Mouse (Mus musculus) large intestine, adult 2 months (tissue): ENCODE data around the gene Trim10. TPM values are rescaled to one million over a fixed set of nuclear protein-coding genes. Genes with fewer than 3 reads are reported as not detected.

ENCODE experiments used
- DNase-seq: peaks from one replicate; pipeline ENCODE4 v3.0.0-alpha.2; 2012; ENCODE audit warnings: low read depth, low spot score
- WGBS: fragments of 180-500 bp; shearing (Covaris S2); methylation state at CpG from one replicate; pipeline ENCODE4 v1.1.7; 2018; 5-methylcytosine and 5-hydroxymethylcytosine counted together
- polyA plus RNA-seq: library from polyadenylated mRNA; depleted of rRNA; stranded (reverse); fragments of >200 nt; gene quantifications from 2 replicates; pipeline ENCODE4 v1.2.3, GENCODE M21; 2012; rRNA removed

Gene Trim10
- 0.12 and 0.24 TPM in 2 replicates for polyA plus RNA-seq

GRCm38 (mm10) chr17:36869284-36869954 lies at the start of gene Trim10:
Gene Trim10, plus strand, starts transcription at chr17:36869574.
- WGBS, result 77% methylated on average over 4 of the region's 4 CpGs
- DNase-seq, result no peak

- peak; percentile 35 for DNase-seq
Measured at GRCm38 (mm10) chr17:36824005-36824404, 45.4 kb upstream of the Trim10 start.

GRCm38 (mm10) chr17:36825525-36825924 lies 43.8 kb upstream of the Trim10 start:
- 12% methylated on average over 4 of the region's 4 CpGs for WGBS
- no peak for DNase-seq

- peak; percentile 75 for DNase-seq
- 1% methylated on average over 5 of the region's 5 CpGs for WGBS
Measured at GRCm38 (mm10) chr17:36826002-36826401, 43.4 kb upstream of the Trim10 start.

GRCm38 (mm10) chr17:36828488-36828887 lies 40.9 kb upstream of the Trim10 start:
- WGBS, result 85% methylated on average over 2 of the region's 2 CpGs
- no peak for DNase-seq

GRCm38 (mm10) chr17:36830470-36830869 lies 38.9 kb upstream of the Trim10 start:
- no peak for DNase-seq
- WGBS, result 71% methylated on average over 3 of the region's 3 CpGs

- no peak for DNase-seq
- 64% methylated on average over 4 of the region's 4 CpGs for WGBS
Measured at GRCm38 (mm10) chr17:36832694-36833093, 36.7 kb upstream of the Trim10 start.

- 18% methylated on average over 12 of the region's 12 CpGs for WGBS
- no peak for DNase-seq
Measured at GRCm38 (mm10) chr17:36835591-36836426, 33.6 kb upstream of the Trim10 start.

- WGBS, result 13% methylated on average over 3 of the region's 3 CpGs
- DNase-seq, result no peak
Measured at GRCm38 (mm10) chr17:36836427-36836812, 33.0 kb upstream of the Trim10 start.

GRCm38 (mm10) chr17:36836874-36837647 lies 32.3 kb upstream of the Trim10 start, which contains the start of gene Trim26:
Gene Trim26, plus strand, starts transcription at chr17:36837134.
- peak; percentile 99 for DNase-seq
- WGBS, result under 1% methylated on average over 58 of the region's 58 CpGs

- WGBS, result 82% methylated on average over 5 of the region's 5 CpGs
- no peak for DNase-seq
Measured at GRCm38 (mm10) chr17:36839001-36839400, 30.4 kb upstream of the Trim10 start.

- no peak for DNase-seq
- WGBS, result 82% methylated on average over 3 of the region's 3 CpGs
Measured at GRCm38 (mm10) chr17:36839931-36840330, 29.4 kb upstream of the Trim10 start.

GRCm38 (mm10) chr17:36840961-36841445 lies 28.4 kb upstream of the Trim10 start:
- no peak for DNase-seq

GRCm38 (mm10) chr17:36843696-36844095 lies 25.7 kb upstream of the Trim10 start:
- DNase-seq, result no peak
- 78% methylated on average over 7 of the region's 7 CpGs for WGBS

- no peak for DNase-seq
Measured at GRCm38 (mm10) chr17:36844286-36844719, 25.1 kb upstream of the Trim10 start.

- WGBS, result 46% methylated on average over 1 of the region's 1 CpGs
- DNase-seq, result no peak
Measured at GRCm38 (mm10) chr17:36844725-36845124, 24.6 kb upstream of the Trim10 start.

- no peak for DNase-seq
- 55% methylated on average over 5 of the region's 5 CpGs for WGBS
Measured at GRCm38 (mm10) chr17:36848911-36849310, 20.5 kb upstream of the Trim10 start.

GRCm38 (mm10) chr17:36849992-36850391 lies 19.4 kb upstream of the Trim10 start:
- no peak for DNase-seq
- 47% methylated on average over 2 of the region's 2 CpGs for WGBS

GRCm38 (mm10) chr17:36851200-36851599 lies 18.2 kb upstream of the Trim10 start:
- 42% methylated on average over 5 of the region's 5 CpGs for WGBS
- no peak for DNase-seq

- DNase-seq, result no peak
- WGBS, result 78% methylated on average over 5 of the region's 5 CpGs
Measured at GRCm38 (mm10) chr17:36851627-36852026, 17.7 kb upstream of the Trim10 start.
